Mouse (Mus musculus): ENCODE results near the gene Ebf1.

Ebf1 gene

DNA sequence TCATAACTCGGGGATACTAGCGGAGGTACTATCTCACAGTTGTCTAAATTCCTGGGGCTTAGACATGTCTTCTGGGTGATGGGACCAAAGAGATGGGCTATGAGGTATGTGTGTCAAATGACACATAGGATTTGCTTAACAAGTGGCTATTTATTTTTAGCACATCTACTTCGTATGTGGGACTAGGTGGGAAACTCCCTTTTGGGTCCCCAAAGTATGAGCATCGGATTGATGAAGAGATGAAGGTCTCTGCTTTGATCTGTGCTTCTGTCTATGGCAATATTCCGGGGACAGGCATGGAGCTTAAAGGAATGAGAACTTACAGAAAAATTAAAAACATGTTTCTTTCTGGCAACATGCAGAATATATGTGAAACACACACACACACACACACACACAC is 44.8 kb downstream of the Ebf1 start:
- no peak for DNase-seq (ENCODE audit: low spot score in 2 of 2)

GRCm38 (mm10) chr11:44663609-44664141 is 46.6 kb downstream of the Ebf1 start:
- DNase-seq (ENCODE audit: low spot score in 2 of 2): no peak

DNA sequence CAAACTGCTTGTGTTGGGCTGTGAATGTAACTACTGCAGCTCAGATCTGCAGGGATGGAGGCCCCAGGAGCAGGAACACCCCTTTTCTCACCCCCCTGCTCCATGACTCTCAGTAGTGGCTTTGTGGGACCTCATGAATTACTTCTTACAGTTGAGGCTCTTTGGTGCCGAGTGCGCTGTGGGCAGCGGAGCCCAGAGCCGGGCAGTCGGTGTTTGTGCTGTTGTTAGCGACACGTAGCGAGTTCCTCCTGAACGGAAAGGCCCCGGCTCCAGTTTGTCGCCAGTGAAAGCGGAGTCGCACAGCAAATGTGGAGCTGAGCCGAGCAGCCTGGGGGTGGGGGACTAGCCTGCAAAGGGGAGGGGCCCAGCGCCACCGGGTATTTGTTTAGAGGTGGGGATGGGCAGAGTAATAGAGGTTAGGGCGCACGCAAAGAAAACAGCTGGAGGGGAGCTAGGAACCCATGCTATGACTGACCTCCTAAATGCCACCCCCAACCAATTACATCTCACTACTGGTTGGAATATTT is 48.1 kb downstream of the Ebf1 start:
- DNase-seq (ENCODE audit: low spot score in 2 of 2): peak in 1 of 2 experiments; percentile 6

DNA sequence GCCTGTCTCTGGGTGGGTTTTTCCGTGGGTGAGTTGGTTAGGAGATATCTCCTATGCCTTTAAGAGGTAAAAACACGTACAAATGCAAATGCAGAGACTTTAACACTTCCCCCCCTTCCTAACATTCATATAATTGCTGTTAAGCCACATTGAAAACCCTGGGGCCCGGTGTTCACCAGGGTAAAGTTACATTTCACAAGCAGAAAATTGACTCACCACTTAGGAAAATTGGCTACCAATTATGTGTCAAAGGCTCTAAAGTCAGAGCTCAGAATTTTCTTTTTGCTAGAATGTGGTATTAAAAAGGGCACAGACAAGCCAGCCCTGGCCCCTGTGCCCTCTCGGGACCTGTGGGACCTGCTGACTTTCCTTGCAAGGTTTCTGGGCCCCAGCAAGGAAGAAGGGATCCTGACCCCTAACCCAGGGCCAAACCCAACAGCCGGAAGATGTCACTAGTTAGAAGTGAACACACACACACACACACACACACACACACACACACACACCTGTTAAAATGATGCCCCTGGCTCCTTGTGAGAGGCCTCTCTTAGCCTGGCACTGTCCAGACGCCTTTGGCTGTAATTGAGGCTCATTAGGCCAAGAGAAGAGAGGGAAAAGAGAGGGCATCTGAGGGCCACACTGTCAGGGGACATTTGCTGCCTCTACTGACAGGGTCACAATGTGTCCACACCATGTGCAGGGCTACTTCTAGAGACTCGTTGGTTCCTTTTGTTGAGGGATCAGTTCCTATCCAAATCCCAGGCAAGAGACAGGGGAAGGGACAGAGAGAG is 48.8 kb downstream of the Ebf1 start:
- DNase-seq (ENCODE audit: low spot score in 2 of 2): no peak

DNA sequence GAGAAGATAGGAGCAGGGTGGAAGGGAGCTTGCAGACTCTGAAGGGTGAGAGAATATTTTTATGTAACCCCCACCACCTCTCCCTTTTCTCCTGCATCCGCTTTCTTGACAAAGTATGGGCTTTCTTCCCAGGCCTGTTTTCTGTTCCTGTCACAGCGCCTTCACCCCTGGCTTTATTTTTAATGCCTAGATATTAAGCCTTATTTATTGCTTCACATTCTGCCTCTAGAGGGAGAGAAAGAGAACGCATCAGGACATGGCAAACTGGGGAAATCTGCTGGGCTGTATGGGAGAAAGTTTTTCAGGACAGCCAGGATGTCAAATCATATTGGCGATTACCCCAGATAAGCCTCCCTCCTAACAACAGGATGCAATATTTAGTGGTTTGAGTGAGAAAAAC is 49.6 kb downstream of the Ebf1 start:
- no peak for DNase-seq (ENCODE audit: low spot score in 2 of 2)

GRCm38 (mm10) chr11:44681306-44681705 is 64.2 kb downstream of the Ebf1 start:
- no peak for DNase-seq (ENCODE audit: low spot score in 2 of 2)

DNA sequence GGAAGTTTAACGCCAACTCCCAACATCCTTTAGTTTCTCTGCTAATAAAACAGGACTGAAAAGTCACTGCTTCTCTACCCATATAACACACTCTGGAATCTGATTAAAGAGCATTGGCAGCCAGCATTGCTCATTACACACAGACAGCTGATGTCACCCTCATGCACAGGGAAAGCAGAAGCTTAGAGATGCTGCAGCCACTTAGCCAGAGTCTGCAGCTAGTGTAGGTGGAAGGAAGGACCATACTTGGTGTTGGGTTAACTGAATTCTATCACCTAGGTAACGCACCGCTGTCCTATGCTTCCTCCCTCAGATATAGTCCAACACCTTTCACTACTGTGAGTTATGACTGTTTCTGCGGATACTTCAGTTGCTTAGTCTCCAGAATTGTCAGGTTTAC is 64.9 kb downstream of the Ebf1 start:
- DNase-seq (ENCODE audit: low spot score in 2 of 2): no peak

DNA sequence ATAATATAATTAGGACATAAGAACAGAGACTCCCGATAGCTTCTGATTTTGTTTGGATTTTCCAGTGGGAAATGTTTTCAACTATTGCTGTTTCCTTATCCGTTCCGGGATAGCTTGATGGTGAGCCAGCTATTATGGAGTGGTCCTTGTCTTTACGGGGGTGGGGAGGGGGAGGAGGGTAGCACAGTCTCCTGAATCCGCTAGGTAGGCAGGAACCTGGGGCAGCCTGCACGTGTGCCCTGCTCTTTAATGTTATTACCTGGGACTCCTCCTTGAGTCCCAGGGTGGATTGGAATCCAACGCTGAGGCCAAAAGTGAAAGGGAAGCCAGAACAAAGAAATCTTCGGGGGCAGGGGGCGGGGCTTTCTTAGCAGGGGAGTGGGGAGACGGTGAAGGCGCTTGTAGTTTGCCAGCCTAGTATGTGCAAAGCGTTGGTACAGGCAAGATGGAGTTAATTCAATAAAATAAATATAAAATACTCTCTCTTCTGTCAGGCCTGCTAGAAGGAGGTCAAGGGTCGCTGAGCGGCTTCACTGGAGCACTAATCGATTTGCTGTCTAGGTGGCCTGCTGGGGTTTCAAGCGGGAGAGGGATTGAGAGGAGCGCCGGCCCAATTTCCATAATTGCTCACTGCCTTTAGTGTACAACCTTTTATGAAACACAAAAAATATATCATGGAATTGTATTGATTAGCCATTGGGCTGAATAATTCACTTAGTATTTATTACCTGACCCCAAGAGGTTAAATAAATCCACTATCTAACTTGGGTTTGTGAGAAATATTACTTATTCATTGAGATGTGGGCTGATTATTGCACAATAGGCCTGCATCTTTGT is 65.8 kb downstream of the Ebf1 start:
- DNase-seq (ENCODE audit: low spot score in 2 of 2): no peak

- DNase-seq (ENCODE audit: low spot score in 2 of 2): no peak
These were observed 67.5 kb downstream of the Ebf1 start for GRCm38 (mm10) chr11:44684486-44685076.

GRCm38 (mm10) chr11:44685129-44685528 is 68.0 kb downstream of the Ebf1 start:
- no peak for DNase-seq (ENCODE audit: low spot score in 2 of 2)

GRCm38 (mm10) chr11:44685911-44686361 is 68.8 kb downstream of the Ebf1 start:
- DNase-seq (ENCODE audit: low spot score in 2 of 2): no peak

GRCm38 (mm10) chr11:44686378-44686777 is 69.3 kb downstream of the Ebf1 start:
- no peak for DNase-seq (ENCODE audit: low spot score in 2 of 2)

DNA sequence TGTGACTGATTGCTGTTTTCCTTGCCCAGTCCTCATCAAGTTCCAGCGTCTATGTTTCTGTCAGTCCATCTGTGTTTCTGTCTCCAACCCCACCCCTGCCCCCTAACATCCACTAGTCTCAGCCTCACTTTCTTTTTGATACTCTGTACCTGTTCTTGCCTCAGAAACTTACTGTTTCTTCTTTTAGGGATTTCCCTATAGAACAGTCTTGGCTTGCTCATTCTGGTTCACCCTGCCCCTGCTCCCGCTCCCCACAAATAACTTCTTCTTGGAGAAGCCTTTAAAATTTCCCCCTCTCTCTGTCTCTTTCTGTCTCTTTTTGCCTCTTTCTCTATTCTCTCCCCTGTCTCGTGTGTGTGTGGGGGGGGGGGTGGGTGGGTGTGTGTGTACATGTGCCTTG is 71.4 kb downstream of the Ebf1 start:
- DNase-seq (ENCODE audit: low spot score in 2 of 2): no peak

GRCm38 (mm10) chr11:44689571-44690264 is 72.6 kb downstream of the Ebf1 start:
- no peak for DNase-seq (ENCODE audit: low spot score in 2 of 2)

DNA sequence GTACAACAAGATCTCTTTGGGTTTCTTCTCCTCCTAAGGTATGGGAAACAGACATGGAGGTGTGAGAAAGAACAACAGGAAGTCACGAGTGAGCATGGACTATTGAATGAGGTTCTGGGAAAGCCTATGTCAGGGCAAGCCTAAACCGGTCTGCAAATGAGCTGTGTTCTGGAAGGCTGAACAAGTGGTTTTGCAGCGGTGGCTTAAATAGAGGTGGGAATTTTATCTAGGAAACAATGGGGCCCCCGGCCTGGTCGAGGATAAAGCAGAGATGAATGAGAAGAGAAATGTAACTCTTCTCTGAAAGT is 73.1 kb downstream of the Ebf1 start:
- no peak for DNase-seq (ENCODE audit: low spot score in 2 of 2)

GRCm38 (mm10) chr11:44695416-44695815 is 78.3 kb downstream of the Ebf1 start:
- no peak for DNase-seq (ENCODE audit: low spot score in 2 of 2)

DNA sequence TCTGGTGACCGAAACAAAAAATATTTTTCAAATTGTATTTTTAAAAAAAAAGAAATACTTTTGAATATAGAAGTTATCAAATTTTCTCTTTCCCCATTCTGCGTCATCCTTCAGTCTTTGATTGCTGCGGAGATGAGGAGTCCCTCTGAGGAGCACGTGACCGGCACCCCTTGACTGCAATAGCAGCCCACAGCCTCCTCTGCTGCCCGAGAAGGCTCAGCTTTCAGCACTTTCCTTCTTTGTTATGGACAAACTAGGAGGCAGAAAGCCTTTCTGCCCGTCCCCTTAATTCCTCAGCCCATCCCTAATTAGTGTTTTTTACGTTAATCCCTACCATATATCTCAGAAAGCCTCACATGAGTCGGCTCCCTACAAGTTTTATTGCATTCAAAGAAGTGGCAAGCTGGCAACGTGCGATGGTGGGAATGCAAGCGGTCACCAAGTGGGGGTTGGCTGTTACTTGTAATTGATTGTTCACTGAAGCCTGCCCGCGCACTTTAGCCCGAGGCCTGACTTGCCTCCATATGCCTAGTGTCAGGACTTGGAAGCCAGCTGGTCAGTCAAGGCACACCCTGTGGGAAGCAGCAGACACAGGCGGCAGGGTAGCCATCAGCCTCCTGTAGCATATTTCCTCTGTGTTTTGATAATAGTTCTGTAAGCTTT is 79.6 kb downstream of the Ebf1 start:
- no peak for DNase-seq (ENCODE audit: low spot score in 2 of 2)

DNA sequence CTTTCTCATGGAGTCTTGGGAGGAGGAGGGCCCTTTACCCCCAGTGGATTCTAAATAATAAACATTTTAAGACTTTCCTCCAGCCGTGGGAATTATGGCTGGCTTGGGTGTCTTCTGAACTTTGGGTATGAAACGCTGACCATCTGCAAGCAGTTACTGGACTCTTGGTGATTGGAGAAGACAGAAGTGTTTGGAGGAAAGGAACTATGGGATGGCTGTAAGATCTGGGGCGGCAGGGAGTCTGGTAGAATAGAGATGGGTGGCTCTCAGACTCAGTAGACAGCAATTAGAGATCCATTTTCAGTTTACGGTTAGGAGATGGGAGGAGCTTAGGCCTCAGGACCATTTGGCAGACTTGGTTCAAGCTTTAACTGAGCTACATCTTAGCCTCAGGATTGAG is 83.1 kb downstream of the Ebf1 start:
- no peak for DNase-seq (ENCODE audit: low spot score in 2 of 2)

DNA sequence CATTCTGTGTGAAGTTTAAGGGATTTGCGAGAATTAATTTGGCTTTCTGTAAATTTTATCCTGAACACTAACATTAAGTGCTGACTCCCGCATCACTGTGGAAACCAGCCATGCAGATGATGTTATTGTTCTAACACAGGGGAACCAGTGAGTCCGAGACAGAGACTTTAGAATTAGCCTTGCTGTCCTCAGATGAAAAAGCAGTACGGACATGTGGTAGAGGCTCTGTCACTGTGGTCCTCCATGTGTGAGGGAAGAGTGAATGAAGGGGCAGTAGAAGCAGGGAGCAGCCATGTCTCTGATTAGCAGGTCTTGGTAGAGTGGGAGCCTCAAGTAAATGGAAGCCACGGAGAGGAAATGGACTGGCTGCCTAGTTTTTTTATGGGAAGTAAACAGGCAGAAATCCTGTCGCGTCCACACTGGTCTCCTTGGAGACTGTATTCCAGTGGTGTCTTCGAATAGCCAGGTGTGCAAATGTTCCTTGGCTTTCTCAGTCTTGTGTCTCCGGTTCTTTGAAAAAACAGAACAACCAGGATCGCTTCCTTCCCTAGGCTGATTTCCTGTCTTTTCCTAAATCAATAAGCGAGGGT is 84.2 kb downstream of the Ebf1 start:
- no peak for DNase-seq (ENCODE audit: low spot score in 2 of 2)

DNA sequence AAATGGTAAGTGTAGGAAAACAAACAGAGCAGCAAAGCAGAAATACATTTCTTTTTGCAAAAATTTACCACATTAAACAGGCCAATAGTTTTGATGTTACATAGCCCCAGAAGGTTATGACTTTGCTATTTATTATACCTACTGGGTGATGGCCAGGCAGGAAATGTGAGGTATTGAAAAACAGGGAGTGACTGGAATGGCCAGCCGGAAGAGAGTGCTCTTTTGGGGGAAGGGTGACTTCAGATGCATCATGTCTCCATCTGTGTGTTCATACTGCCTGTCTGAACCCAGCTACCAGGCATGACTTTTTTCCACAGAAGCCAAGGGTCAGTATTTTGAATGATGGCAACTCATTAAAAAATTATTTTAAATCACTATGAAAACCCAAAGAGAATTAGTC is 84.7 kb downstream of the Ebf1 start:
- DNase-seq (ENCODE audit: low spot score in 2 of 2): no peak

All from frontal cortex, postnatal 25 days (tissue).